Mouse (Mus musculus): ENCODE results near the gene Cand2. TPM values are rescaled to one million over a fixed set of nuclear protein-coding genes. Genes with fewer than 3 reads are reported as not detected.

Cand2 gene
- polyA plus RNA-seq, 2 experiments, result 1.7 to 2.4 TPM

- H3K27me3 ChIP-seq (ENCODE audit: control insufficient read depth, insufficient read depth, low read length), result no peaks in the 10 kb centered on the region
- no peaks in the 10 kb centered on the region; the same call in 1 of the 2 replicates for H3K36me3 ChIP-seq (replicated peaks; ENCODE audit: control insufficient read depth, insufficient read depth, low read depth)
- DNase-seq (ENCODE audit: low read depth in 3 of 3, low spot score in 3 of 3) (no peak), ATAC-seq (ENCODE audit: insufficient read depth) (no peak)
- H3K4me2 ChIP-seq (ENCODE audit: low read depth), result no peak overlapping the region
- WGBS (ENCODE audit: insufficient replicate concordance), result 79% methylated on average over 3 of the region's 3 CpGs
- no peaks in the 10 kb centered on the region for H3K9me3 ChIP-seq (ENCODE audit: control insufficient read depth, low read length)
- no peak overlapping the region for H3K27ac ChIP-seq
- H3K9ac ChIP-seq (replicated peaks), result no peak overlapping the region
- TF ChIP-seq CTCF (IDR thresholded peaks at IDR 0.05; ENCODE audit: low read depth) (no peak), EP300 (IDR thresholded peaks at IDR 0.05; ENCODE audit: low read depth) (no peak)
- H3K4me1 ChIP-seq (replicated peaks; ENCODE audit: control insufficient read depth in 2 of 2, insufficient read depth in 2 of 2, low read length in 1 of 2), result no peaks in the 10 kb centered on the region
- H3K4me3 ChIP-seq (ENCODE audit: insufficient read depth in 1 of 2, low read depth in 2 of 2, low read length in 2 of 2), result no peak overlapping the region
These were observed 8.4 kb downstream of the Cand2 start for GRCm38 (mm10) chr6:115782781-115783180.

DNA sequence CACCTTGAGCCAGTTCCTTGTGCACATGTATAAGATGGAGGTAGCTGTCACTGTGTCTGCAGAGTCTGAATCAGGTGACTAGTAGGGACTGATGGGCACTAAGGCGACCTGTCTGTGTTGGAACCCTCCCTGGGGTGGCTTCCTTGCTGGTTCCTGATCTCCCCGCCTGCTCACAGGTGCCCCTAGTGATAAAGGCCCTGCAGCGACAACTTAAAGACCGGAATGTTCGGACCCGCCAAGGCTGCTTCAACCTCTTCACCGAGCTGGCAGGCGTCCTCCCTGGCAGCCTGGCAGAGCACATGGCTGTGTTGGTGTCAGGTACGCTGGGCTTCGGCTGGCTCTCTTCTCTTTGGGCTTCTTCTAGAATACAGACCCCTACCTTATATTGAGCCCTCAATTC, 16.7 kb downstream of the Cand2 start:
- Histone ChIP-seq H3K4me3 (ENCODE audit: insufficient read depth in 1 of 2, low read depth in 2 of 2, low read length in 2 of 2) (no peak overlapping the region), H3K9me3 (ENCODE audit: control insufficient read depth, low read length) (no peaks in the 10 kb centered on the region), H3K9ac (replicated peaks) (no peak overlapping the region), H3K27me3 (ENCODE audit: control insufficient read depth, insufficient read depth, low read length) (no peaks in the 10 kb centered on the region), H3K4me2 (ENCODE audit: low read depth) (no peak overlapping the region), H3K4me1 (replicated peaks; ENCODE audit: control insufficient read depth in 2 of 2, insufficient read depth in 2 of 2, low read length in 1 of 2) (no peaks in the 10 kb centered on the region), H3K36me3 (replicated peaks; ENCODE audit: control insufficient read depth, insufficient read depth, low read depth) (no peaks in the 10 kb centered on the region), H3K27ac (no peak overlapping the region)
- DNase-seq (ENCODE audit: low read depth in 3 of 3, low spot score in 3 of 3) (no peak), ATAC-seq (ENCODE audit: insufficient read depth) (no peak)
- 0 out of 2 replicates have a peak, but pooled peaks have one; percentile 4 for TF ChIP-seq CTCF (IDR thresholded peaks at IDR 0.05; ENCODE audit: low read depth)
- no peak for TF ChIP-seq EP300 (IDR thresholded peaks at IDR 0.05; ENCODE audit: low read depth)
- WGBS (ENCODE audit: insufficient replicate concordance), result 71% methylated on average over 10 of the region's 10 CpGs

DNA sequence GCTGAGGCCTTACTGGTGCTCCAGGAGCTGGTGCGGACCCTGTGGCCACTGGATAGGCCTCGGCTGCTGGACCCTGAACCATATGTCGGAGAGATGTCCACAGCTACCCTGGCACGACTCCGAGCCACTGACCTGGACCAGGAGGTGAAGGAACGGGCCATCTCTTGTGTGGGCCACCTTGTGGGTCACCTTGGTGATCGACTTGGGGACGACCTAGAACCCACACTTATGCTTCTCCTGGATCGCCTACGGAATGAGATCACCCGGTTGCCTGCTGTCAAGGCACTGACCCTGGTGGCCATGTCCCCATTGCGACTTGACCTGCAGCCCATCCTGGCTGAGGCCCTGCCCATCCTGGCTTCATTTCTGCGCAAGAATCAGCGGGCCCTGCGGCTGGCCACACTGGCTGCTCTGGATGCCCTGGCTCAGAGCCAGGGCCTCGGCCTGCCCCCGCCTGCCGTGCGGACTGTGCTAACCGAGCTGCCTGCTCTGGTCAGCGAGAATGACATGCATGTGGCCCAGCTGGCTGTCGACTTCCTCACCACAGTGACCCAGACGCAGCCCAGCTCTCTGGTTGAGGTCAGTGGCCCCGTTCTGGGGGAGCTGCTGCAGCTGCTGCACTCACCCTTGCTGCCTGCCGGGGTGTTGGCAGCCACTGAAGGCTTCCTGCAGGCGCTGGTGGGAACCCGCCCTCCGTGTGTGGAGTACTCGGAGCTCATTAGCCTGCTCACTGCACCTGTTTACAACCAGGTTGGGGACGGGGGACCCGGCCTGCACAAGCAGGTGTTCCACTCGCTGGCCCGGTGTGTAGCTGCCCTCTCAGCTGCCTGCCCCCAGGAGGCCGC, 17.7 kb downstream of the Cand2 start:
- DNase-seq (ENCODE audit: low read depth in 3 of 3, low spot score in 3 of 3) (no peak), ATAC-seq (ENCODE audit: insufficient read depth) (no peak)
- Histone ChIP-seq H3K9me3 (ENCODE audit: control insufficient read depth, low read length) (no peaks in the 10 kb centered on the region), H3K4me3 (ENCODE audit: insufficient read depth in 1 of 2, low read depth in 2 of 2, low read length in 2 of 2) (no peak overlapping the region), H3K27me3 (ENCODE audit: control insufficient read depth, insufficient read depth, low read length) (no peaks in the 10 kb centered on the region), H3K4me1 (replicated peaks; ENCODE audit: control insufficient read depth in 2 of 2, insufficient read depth in 2 of 2, low read length in 1 of 2) (no peaks in the 10 kb centered on the region), H3K36me3 (replicated peaks; ENCODE audit: control insufficient read depth, insufficient read depth, low read depth) (no peaks in the 10 kb centered on the region), H3K27ac (no peak overlapping the region), H3K9ac (replicated peaks) (no peak overlapping the region), H3K4me2 (ENCODE audit: low read depth) (no peak overlapping the region)
- no peak for TF ChIP-seq EP300 (IDR thresholded peaks at IDR 0.05; ENCODE audit: low read depth)
- no peak for TF ChIP-seq CTCF (IDR thresholded peaks at IDR 0.05; ENCODE audit: low read depth)
- WGBS (ENCODE audit: insufficient replicate concordance), result 75% methylated on average over 34 of the region's 34 CpGs

DNA sequence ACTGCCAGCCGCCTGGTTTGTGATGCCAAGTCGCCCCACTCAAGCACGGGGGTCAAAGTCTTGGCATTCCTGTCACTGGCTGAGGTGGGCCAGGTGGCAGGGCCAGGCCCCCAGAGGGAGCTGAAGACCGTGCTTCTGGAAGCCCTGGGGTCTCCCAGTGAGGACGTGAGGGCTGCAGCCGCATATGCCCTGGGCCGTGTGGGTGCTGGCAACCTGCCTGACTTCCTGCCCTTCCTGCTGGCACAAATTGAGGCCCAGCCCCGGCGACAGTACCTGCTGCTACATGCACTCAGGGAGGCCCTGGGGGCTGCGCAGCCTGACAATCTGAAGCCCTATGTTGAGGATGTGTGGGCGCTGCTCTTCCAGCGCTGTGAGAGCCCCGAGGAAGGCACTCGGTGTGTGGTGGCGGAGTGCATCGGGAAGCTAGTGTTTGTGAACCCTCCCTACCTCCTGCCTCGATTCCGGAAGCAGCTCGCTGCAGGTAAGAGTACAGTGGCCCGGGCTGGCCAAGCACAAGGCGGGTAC, 18.4 kb downstream of the Cand2 start:
- H3K9ac ChIP-seq (replicated peaks), result no peak overlapping the region
- no peaks in the 10 kb centered on the region for H3K9me3 ChIP-seq (ENCODE audit: control insufficient read depth, low read length)
- ATAC-seq (ENCODE audit: insufficient read depth), result no peak
- WGBS (ENCODE audit: insufficient replicate concordance), result 81% methylated on average over 21 of the region's 21 CpGs
- no peak for DNase-seq (ENCODE audit: low read depth in 3 of 3, low spot score in 3 of 3)
- H3K4me1 ChIP-seq (replicated peaks; ENCODE audit: control insufficient read depth in 2 of 2, insufficient read depth in 2 of 2, low read length in 1 of 2), result no peaks in the 10 kb centered on the region
- TF ChIP-seq CTCF (IDR thresholded peaks at IDR 0.05; ENCODE audit: low read depth), result no peak
- TF ChIP-seq EP300 (IDR thresholded peaks at IDR 0.05; ENCODE audit: low read depth), result no peak
- H3K36me3 ChIP-seq (replicated peaks; ENCODE audit: control insufficient read depth, insufficient read depth, low read depth), result no peaks in the 10 kb centered on the region
- no peak overlapping the region for H3K4me3 ChIP-seq (ENCODE audit: insufficient read depth in 1 of 2, low read depth in 2 of 2, low read length in 2 of 2)
- H3K27ac ChIP-seq, result no peak overlapping the region
- H3K27me3 ChIP-seq (ENCODE audit: control insufficient read depth, insufficient read depth, low read length), result no peaks in the 10 kb centered on the region
- no peak overlapping the region for H3K4me2 ChIP-seq (ENCODE audit: low read depth)

DNA sequence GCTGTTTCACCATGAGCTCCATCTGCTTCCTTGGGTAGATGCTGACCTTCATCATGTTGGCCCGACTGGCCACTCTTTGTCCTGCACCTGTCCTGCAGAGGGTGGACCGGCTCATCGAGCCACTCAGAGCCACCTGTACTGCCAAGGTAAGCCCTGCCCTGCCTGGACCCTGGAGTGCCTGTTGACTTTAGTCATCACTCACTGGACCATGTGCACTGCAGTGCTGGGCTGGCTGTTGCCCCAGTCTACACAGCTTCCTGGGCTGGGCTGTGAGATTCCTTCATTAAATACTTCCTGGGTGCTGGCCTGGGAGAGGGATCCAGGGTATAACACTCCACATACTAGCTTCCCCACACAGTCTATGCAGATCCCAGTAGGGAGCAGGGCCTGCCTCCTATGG, 27.5 kb downstream of the Cand2 start:
- Histone ChIP-seq H3K4me3 (ENCODE audit: insufficient read depth in 1 of 2, low read depth in 2 of 2, low read length in 2 of 2) (no peak overlapping the region), H3K36me3 (replicated peaks; ENCODE audit: control insufficient read depth, insufficient read depth, low read depth) (peaks cover 33% of the 10 kb centered on the region), H3K27me3 (ENCODE audit: control insufficient read depth, insufficient read depth, low read length) (no peaks in the 10 kb centered on the region), H3K9me3 (ENCODE audit: control insufficient read depth, low read length) (no peaks in the 10 kb centered on the region), H3K9ac (replicated peaks) (no peak overlapping the region), H3K27ac (no peak overlapping the region), H3K4me2 (ENCODE audit: low read depth) (no peak overlapping the region), H3K4me1 (replicated peaks; ENCODE audit: control insufficient read depth in 2 of 2, insufficient read depth in 2 of 2, low read length in 1 of 2) (peaks cover 0 to 6% of the 10 kb centered on the region in 2 experiments; a peak in 2 of 4 replicates)
- no peak for DNase-seq (ENCODE audit: low read depth in 3 of 3, low spot score in 3 of 3)
- ATAC-seq (ENCODE audit: insufficient read depth), result no peak
- WGBS (ENCODE audit: insufficient replicate concordance), result 89% methylated on average over 3 of the region's 3 CpGs
- TF ChIP-seq EP300 (IDR thresholded peaks at IDR 0.05; ENCODE audit: low read depth) (no peak), CTCF (IDR thresholded peaks at IDR 0.05; ENCODE audit: low read depth) (no peak)
